18 mouse cellular contexts compared by ENCODE assay signal in genomic region chr1:153453146-153453642, GRCm38 (mm10). TPM values are rescaled to one million over a fixed set of nuclear protein-coding genes. Genes with fewer than 3 reads are reported as not detected.
DNase-seq lines count a peak whose midpoint lies in the region; ATAC-seq and TF ChIP-seq lines count a peak whose summit lies in the region.
"Had no signal": no experiment of that assay in that cellular context is flagged by ENCODE, and none has a peak within 500 bp of the region (broad histone marks: within the 10 kb centered on the region; RNA-seq: fewer than 3 reads in every experiment).

No protein-coding gene starts in this region.

- no peak overlapping the region for H3K4me3 ChIP-seq in forebrain, embryonic 13.5 days
- no peak overlapping the region for H3K4me3 ChIP-seq in forebrain, postnatal 0 days (ENCODE audit: low read depth, low read length)
- H3K4me3 ChIP-seq in liver, embryonic 14.5 days (ENCODE audit: insufficient read depth in 1 of 2, low read depth in 2 of 2, low read length in 2 of 2): no peak overlapping the region
- no peak overlapping the region for H3K4me3 ChIP-seq in liver, embryonic 11.5 days (ENCODE audit: low read depth, low read length)
- H3K4me3 ChIP-seq in MEL (ENCODE audit: control insufficient read depth in 1 of 2, insufficient read depth in 1 of 2, low read depth in 2 of 2, low read length in 2 of 2): no peak overlapping the region
- no peak overlapping the region for H3K4me3 ChIP-seq in myocyte
- H3K4me3 ChIP-seq in cerebellum, adult 2 months (replicated peaks; ENCODE audit: insufficient read depth, low read depth, low read length): no peak overlapping the region
- H3K4me3 ChIP-seq: embryonic facial prominence, embryonic 13.5 days; lung, embryonic 15.5 days had no signal

- no peak overlapping the region for H3K27ac ChIP-seq in forebrain, embryonic 13.5 days
- H3K27ac ChIP-seq in forebrain, postnatal 0 days (ENCODE audit: low read depth, low read length): no peak overlapping the region
- no peak overlapping the region for H3K27ac ChIP-seq in liver, embryonic 14.5 days
- no peak overlapping the region for H3K27ac ChIP-seq in liver, embryonic 11.5 days (ENCODE audit: low read depth, low read length)
- H3K27ac ChIP-seq in MEL (ENCODE audit: control insufficient read depth, low read depth, low read length): no peak overlapping the region
- no peak overlapping the region for H3K27ac ChIP-seq in cerebellum, adult 2 months (ENCODE audit: insufficient read depth, low read length)
- H3K27ac ChIP-seq: embryonic facial prominence, embryonic 13.5 days; lung, embryonic 15.5 days had no signal

- TF ChIP-seq POLR2A in MEL (IDR thresholded peaks at IDR 0.05; ENCODE audit: control insufficient read depth in 1 of 2, insufficient read depth in 1 of 2, low read depth in 1 of 2, low read length in 2 of 2, poor library complexity in 1 of 2) (no peak), myocyte (IDR thresholded peaks at IDR 0.05; ENCODE audit: insufficient read length, low read depth) (no peak)
- no peak for TF ChIP-seq POLR2A in cerebellum, adult 2 months (IDR thresholded peaks at IDR 0.05; ENCODE audit: borderline replicate concordance, insufficient read depth, low read length)

- DNase-seq in forebrain, postnatal 0 days: no peak
- DNase-seq in liver, embryonic 14.5 days (ENCODE audit: low read depth in 3 of 3, low spot score in 3 of 3): no peak
- DNase-seq in liver, embryonic 11.5 days (ENCODE audit: low spot score): no peak
- peak; percentile 38 for DNase-seq in MEL (ENCODE audit: low read depth, low spot score)
- DNase-seq in right cerebral cortex, postnatal 10 days (ENCODE audit: low spot score in 2 of 2): no peak
- no peak for DNase-seq in cerebellum, adult 2 months
- DNase-seq: B cell, adult 2 months; cerebellum, adult 11 months; kidney, adult 18-20 months; layer of hippocampus, postnatal 36 days; left cerebral cortex, postnatal 4 days; thymus, postnatal 25 days had no signal

- TF ChIP-seq EP300 in liver, embryonic 14.5 days (IDR thresholded peaks at IDR 0.05; ENCODE audit: low read depth): no peak
- TF ChIP-seq EP300 in MEL (IDR thresholded peaks at IDR 0.05; ENCODE audit: low read depth in 1 of 2, low read length in 2 of 2): no peak

- no peak overlapping the region for H3ac ChIP-seq in myocyte (ENCODE audit: control insufficient read depth, insufficient read length)

- peak; percentile 28; the same call in 1 of the 2 replicates for ATAC-seq in forebrain, embryonic 13.5 days
- ATAC-seq in forebrain, postnatal 0 days: no peak
- peak; percentile 17; the same call in 1 of the 2 replicates for ATAC-seq in liver, embryonic 14.5 days (ENCODE audit: insufficient read depth)
- ATAC-seq in liver, embryonic 11.5 days (replicated peaks; ENCODE audit: low FRiP score): no peak

- no peak for TF ChIP-seq RAD21 in MEL (IDR thresholded peaks at IDR 0.05; ENCODE audit: low read depth, low read length)

- H3K4me1 ChIP-seq in forebrain, embryonic 13.5 days: no peaks in the 10 kb centered on the region
- H3K4me1 ChIP-seq in forebrain, postnatal 0 days (ENCODE audit: insufficient read depth): no peaks in the 10 kb centered on the region
- H3K4me1 ChIP-seq in liver, embryonic 14.5 days (replicated peaks; ENCODE audit: control insufficient read depth in 2 of 2, insufficient read depth in 2 of 2, low read length in 1 of 2): no peaks in the 10 kb centered on the region
- H3K4me1 ChIP-seq in liver, embryonic 11.5 days (replicated peaks; ENCODE audit: control insufficient read depth, insufficient read depth, low read length): no peaks in the 10 kb centered on the region
- H3K4me1 ChIP-seq in MEL (ENCODE audit: control insufficient read depth in 1 of 2, insufficient read depth in 2 of 2, low read length in 2 of 2): no peaks in the 10 kb centered on the region
- H3K4me1 ChIP-seq in cerebellum, adult 2 months (ENCODE audit: control insufficient read depth, insufficient read depth, low read length): no peaks in the 10 kb centered on the region
- H3K4me1 ChIP-seq: embryonic facial prominence, embryonic 13.5 days; lung, embryonic 15.5 days had no signal

- H3K9ac ChIP-seq in forebrain, embryonic 13.5 days: no peak overlapping the region
- no peak overlapping the region for H3K9ac ChIP-seq in forebrain, postnatal 0 days
- H3K9ac ChIP-seq in liver, embryonic 14.5 days (replicated peaks): no peak overlapping the region
- H3K9ac ChIP-seq in liver, embryonic 11.5 days (ENCODE audit: low read depth, low read length): no peak overlapping the region
- no peak overlapping the region for H3K9ac ChIP-seq in MEL (ENCODE audit: control insufficient read depth, low read depth, low read length, poor library complexity, severe bottlenecking)
- H3K9ac ChIP-seq: embryonic facial prominence, embryonic 13.5 days; lung, embryonic 15.5 days had no signal

- 87% methylated on average over 3 of the region's 3 CpGs for WGBS in forebrain, embryonic 13.5 days
- 87% methylated on average over 3 of the region's 3 CpGs for WGBS in forebrain, postnatal 0 days
- 86% methylated on average over 3 of the region's 3 CpGs for WGBS in liver, embryonic 14.5 days (ENCODE audit: insufficient replicate concordance)
- WGBS in liver, embryonic 11.5 days: 94% methylated on average over 3 of the region's 3 CpGs
- WGBS in cerebellum, adult 2 months: 89% methylated on average over 3 of the region's 3 CpGs

- no peaks in the 10 kb centered on the region for H3K27me3 ChIP-seq in forebrain, embryonic 13.5 days
- no peaks in the 10 kb centered on the region for H3K27me3 ChIP-seq in forebrain, postnatal 0 days (ENCODE audit: insufficient read depth, low read length)
- H3K27me3 ChIP-seq in liver, embryonic 14.5 days (ENCODE audit: control insufficient read depth, insufficient read depth, low read length): no peaks in the 10 kb centered on the region
- H3K27me3 ChIP-seq in liver, embryonic 11.5 days (replicated peaks; ENCODE audit: control insufficient read depth, insufficient read depth, low read length): no peaks in the 10 kb centered on the region
- H3K27me3 ChIP-seq in MEL (ENCODE audit: control insufficient read depth in 1 of 2, insufficient read depth in 2 of 2, low read length in 2 of 2) (no peaks in the 10 kb centered on the region), myocyte (ENCODE audit: control insufficient read depth, insufficient read depth, insufficient read length) (no peaks in the 10 kb centered on the region)
- H3K27me3 ChIP-seq in cerebellum, adult 2 months (ENCODE audit: control insufficient read depth, insufficient read depth, low read length): no peaks in the 10 kb centered on the region
- H3K27me3 ChIP-seq: embryonic facial prominence, embryonic 13.5 days; lung, embryonic 15.5 days had no signal

- no peaks in the 10 kb centered on the region for H3K9me3 ChIP-seq in forebrain, embryonic 13.5 days (replicated peaks)
- H3K9me3 ChIP-seq in forebrain, postnatal 0 days (ENCODE audit: low read length): no peaks in the 10 kb centered on the region
- no peaks in the 10 kb centered on the region for H3K9me3 ChIP-seq in liver, embryonic 14.5 days (ENCODE audit: control insufficient read depth, low read length)
- no peaks in the 10 kb centered on the region for H3K9me3 ChIP-seq in liver, embryonic 11.5 days (ENCODE audit: control insufficient read depth, low read length)
- H3K9me3 ChIP-seq in MEL (replicated peaks; ENCODE audit: insufficient read depth, low read length): no peaks in the 10 kb centered on the region
- H3K9me3 ChIP-seq: embryonic facial prominence, embryonic 13.5 days; lung, embryonic 15.5 days had no signal

- no peak for TF ChIP-seq CTCF in forebrain, postnatal 0 days (IDR thresholded peaks at IDR 0.05; ENCODE audit: low read depth)
- no peak for TF ChIP-seq CTCF in liver, embryonic 14.5 days (IDR thresholded peaks at IDR 0.05; ENCODE audit: low read depth)
- no peak for TF ChIP-seq CTCF in MEL (IDR thresholded peaks at IDR 0.05 in 2 of 3, conservative IDR thresholded peaks at IDR 0.05 in 1 of 3; ENCODE audit: control insufficient read depth in 1 of 3, insufficient read depth in 1 of 3, low read depth in 2 of 3, low read length in 3 of 3, poor library complexity in 1 of 3, severe bottlenecking in 1 of 3)
- no peak for TF ChIP-seq CTCF in cerebellum, adult 2 months (IDR thresholded peaks at IDR 0.05; ENCODE audit: borderline replicate concordance, insufficient read depth, low read depth, low read length)

- H3K79me2 ChIP-seq in MEL (ENCODE audit: control insufficient read depth, insufficient read depth, low read length, poor library complexity) (no peaks in the 10 kb centered on the region), myocyte (ENCODE audit: control insufficient read depth, insufficient read depth) (no peaks in the 10 kb centered on the region)

- no peak overlapping the region for H3K4me2 ChIP-seq in forebrain, embryonic 13.5 days
- H3K4me2 ChIP-seq in forebrain, postnatal 0 days (ENCODE audit: low read depth): no peak overlapping the region
- H3K4me2 ChIP-seq in liver, embryonic 14.5 days (ENCODE audit: low read depth): no peak overlapping the region
- no peak overlapping the region for H3K4me2 ChIP-seq in liver, embryonic 11.5 days
- H3K4me2 ChIP-seq in myocyte (ENCODE audit: low read depth): no peak overlapping the region
- H3K4me2 ChIP-seq: embryonic facial prominence, embryonic 13.5 days; lung, embryonic 15.5 days had no signal

- H3K36me3 ChIP-seq in forebrain, embryonic 13.5 days (ENCODE audit: poor library complexity, severe bottlenecking): peaks cover 57% of the 10 kb centered on the region
- H3K36me3 ChIP-seq in forebrain, postnatal 0 days (ENCODE audit: insufficient read depth): peaks cover 39% of the 10 kb centered on the region
- peaks cover 28% of the 10 kb centered on the region for H3K36me3 ChIP-seq in liver, embryonic 14.5 days (replicated peaks; ENCODE audit: control insufficient read depth, insufficient read depth, low read depth)
- peaks cover 23% of the 10 kb centered on the region for H3K36me3 ChIP-seq in liver, embryonic 11.5 days (ENCODE audit: control insufficient read depth, insufficient read depth, low read length)
- H3K36me3 ChIP-seq in MEL (ENCODE audit: control insufficient read depth in 1 of 2, insufficient read depth in 2 of 2, low read length in 2 of 2) (peaks cover 2 to 23% of the 10 kb centered on the region in 2 experiments; a peak in 3 of 4 replicates), myocyte (ENCODE audit: control insufficient read depth, insufficient read depth) (peaks cover 31% of the 10 kb centered on the region)

RNA-seq across cellular contexts. Expression of gene Shcbp1l, which starts 28.2 kb away (rescaled TPM):
- polyA plus RNA-seq in forebrain, embryonic 13.5 days (2015; fragmentation: Nextera tagmentation; extraction: Ambion mirVana): 0.14 and 0.21 TPM in 2 replicates
- 3.1 and 3.3 TPM in 2 replicates for total RNA-seq in forebrain, postnatal 0 days (2014; rRNA removed)
- 0.67 and 1.4 TPM in 2 replicates for polyA plus RNA-seq in forebrain, postnatal 0 days (2015; fragmentation: Nextera tagmentation; extraction: Ambion mirVana)
- polyA plus RNA-seq in liver, embryonic 14.5 days (2012; rRNA removed): 0.22 and 0.27 TPM in 2 replicates
- polyA plus RNA-seq in liver, embryonic 14.5 days (2014; fragmentation: Nextera tagmentation; extraction: Ambion mirVana): 0.28 and 0.32 TPM in 2 replicates
- 0.38 and 0.56 TPM in 2 replicates for polyA plus RNA-seq in liver, embryonic 11.5 days (2014; fragmentation: Nextera tagmentation; extraction: Ambion mirVana)
- 1.9 and 3.7 TPM in 2 replicates for total RNA-seq in MEL (2012; rRNA removed)
- polyA plus RNA-seq in MEL (2012; ENCODE audit: insufficient read depth in 1 of 2, insufficient read length in 2 of 2, low read depth in 1 of 2, low replicate concordance in 2 of 2, missing spikeins in 1 of 2): 1 to 10 TPM in 1 of 2 experiments, not detected in 1; 2.4 TPM
- not detected for polyA plus RNA-seq in myocyte (2012; fragmentation: generic; extraction: Trizol)
- polyA plus RNA-seq in cerebellum, adult 2 months (2012; rRNA removed): 5.8 and 7.0 TPM in 2 replicates
- total RNA-seq: hematopoietic stem cell, adult 5-6 weeks had no signal
- polyA plus RNA-seq: large intestine, adult 2 months had no signal

RNA-seq across cellular contexts. Expression of gene Dhx9, which starts 34.3 kb away (rescaled TPM):
- polyA plus RNA-seq in forebrain, embryonic 13.5 days (2015; fragmentation: Nextera tagmentation; extraction: Ambion mirVana): 55.5 and 59.0 TPM in 2 replicates
- 95.4 and 109 TPM in 2 replicates for total RNA-seq in forebrain, postnatal 0 days (2014; rRNA removed)
- polyA plus RNA-seq in forebrain, postnatal 0 days (2015; fragmentation: Nextera tagmentation; extraction: Ambion mirVana): 25.0 and 32.0 TPM in 2 replicates
- polyA plus RNA-seq in liver, embryonic 14.5 days (2012; rRNA removed): 33.9 and 52.5 TPM in 2 replicates
- 8.1 and 9.8 TPM in 2 replicates for polyA plus RNA-seq in liver, embryonic 14.5 days (2014; fragmentation: Nextera tagmentation; extraction: Ambion mirVana)
- 12.9 and 16.0 TPM in 2 replicates for polyA plus RNA-seq in liver, embryonic 11.5 days (2014; fragmentation: Nextera tagmentation; extraction: Ambion mirVana)
- total RNA-seq in MEL (2012; rRNA removed): 82.0 and 94.1 TPM in 2 replicates
- polyA plus RNA-seq in MEL (2012; ENCODE audit: insufficient read depth in 1 of 2, insufficient read length in 2 of 2, low read depth in 1 of 2, low replicate concordance in 2 of 2, missing spikeins in 1 of 2) (100 to 1,000 TPM; 170 to 262 TPM), myocyte (2012; fragmentation: generic; extraction: Trizol) (25.2 TPM)
- 57.5 and 63.0 TPM in 2 replicates for polyA plus RNA-seq in cerebellum, adult 2 months (2012; rRNA removed)

Comparison
In these comparisons a context has a peak if more than half of its experiments do, and no peak if none do; other contexts are left out.
1. ATAC-seq: peak in forebrain, embryonic 13.5 days (single experiment) and liver, embryonic 14.5 days (single experiment); none in forebrain, postnatal 0 days (single experiment) and liver, embryonic 11.5 days (single experiment).